Mouse (Mus musculus): ENCODE data around the gene Car5a.

The Car5a gene

GRCm38 (mm10) chr8:121877212-121877611 lies 67.5 kb downstream of the Car5a start:
- no peak for DNase-seq

DNA sequence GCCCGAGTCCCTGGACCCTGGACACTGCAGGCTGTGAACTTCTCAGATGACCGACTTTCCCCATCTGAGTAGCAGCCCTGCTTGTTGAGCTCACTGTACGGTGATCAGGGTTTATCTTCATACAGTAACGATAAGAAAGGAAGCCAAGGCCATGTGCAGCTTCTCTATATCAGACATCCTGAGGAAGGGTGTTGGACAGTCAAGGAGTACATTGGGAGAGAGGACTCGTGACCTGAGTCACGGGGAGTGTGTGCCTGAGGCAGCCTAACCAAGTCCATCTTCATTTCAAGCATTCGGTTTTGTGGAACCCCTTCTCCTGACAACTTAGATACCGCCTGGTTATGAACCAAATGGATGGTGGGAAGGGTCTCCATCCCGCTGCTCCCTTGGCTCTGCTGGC lies 69.2 kb downstream of the Car5a start:
- no peak for DNase-seq

- DNase-seq: no peak
Measured at GRCm38 (mm10) chr8:121875045-121875444, 69.7 kb downstream of the Car5a start.

- DNase-seq: peak; percentile 56
Measured at GRCm38 (mm10) chr8:121874031-121874430, 70.7 kb downstream of the Car5a start.

GRCm38 (mm10) chr8:121871833-121872440 lies 72.8 kb downstream of the Car5a start:
- DNase-seq: no peak

DNA sequence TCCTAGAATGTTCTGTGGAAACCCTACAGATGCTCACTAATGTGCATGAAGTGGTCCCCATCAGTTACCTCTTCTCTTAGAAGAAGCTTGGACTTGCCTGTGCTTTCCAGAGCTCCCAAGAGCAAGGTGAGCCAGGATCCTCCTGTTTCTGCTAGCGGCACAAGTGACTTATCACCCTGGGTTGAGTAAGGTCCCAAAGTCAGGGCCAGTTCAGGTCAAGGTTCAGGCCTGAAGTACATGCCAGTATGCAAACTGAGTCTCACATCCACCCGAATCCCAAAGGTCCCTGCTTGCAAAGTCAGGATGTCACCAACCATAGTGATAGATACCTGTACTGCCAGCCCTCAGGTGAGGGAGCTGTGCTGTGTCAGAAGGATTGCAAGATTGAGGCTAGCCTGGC lies 74.5 kb downstream of the Car5a start:
- DNase-seq: no peak

DNA sequence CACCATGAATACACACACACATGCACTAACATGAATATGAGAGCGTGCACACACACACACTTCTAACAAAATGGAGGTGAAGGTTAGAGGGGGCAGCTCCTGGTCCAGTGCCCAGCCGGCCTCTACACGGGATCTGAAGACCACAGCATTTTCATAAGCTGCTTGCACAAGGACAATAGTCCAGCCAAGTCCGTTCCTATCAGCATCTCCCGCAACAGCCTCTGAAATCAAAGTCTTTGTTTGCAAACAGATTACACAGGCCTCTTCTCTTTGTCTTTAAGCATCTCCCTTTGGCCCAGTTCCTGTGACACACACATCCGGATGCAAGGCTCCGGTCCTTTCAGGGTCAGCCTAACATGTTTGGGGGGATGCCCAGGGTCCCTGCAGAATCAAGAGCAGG lies 75.8 kb downstream of the Car5a start:
- no peak for DNase-seq

GRCm38 (mm10) chr8:121868196-121868595 lies 76.5 kb downstream of the Car5a start:
- no peak for DNase-seq
